Mouse (Mus musculus): ENCODE measurements at regions not wholly inside any gene's neighbourhood (a gene's known extent, or its start where the extent isn't known, plus 50 kb on each side); places are given as distances from the start of the nearest gene placed in this dataset.

GRCm38 (mm10) chr3:100366884-100367840 lies 122.0 kb downstream of the Tent5c start:
- Histone ChIP-seq H3K4me1 (ENCODE audit: control insufficient read depth in 2 of 2, insufficient read depth in 2 of 2, low read length in 2 of 2) (no peaks in the 10 kb centered on the region), H3K9ac (ENCODE audit: low read length) (no peak overlapping the region), H3K27me3 (ENCODE audit: control insufficient read depth, insufficient read depth, low read length) (no peaks in the 10 kb centered on the region), H3K9me3 (ENCODE audit: control insufficient read depth, low read length) (no peaks in the 10 kb centered on the region), H3K27ac (replicated peaks in 1 of 2; ENCODE audit: control insufficient read depth in 1 of 2, insufficient read depth in 1 of 2, low read depth in 2 of 2, low read length in 2 of 2) (no peak overlapping the region), H3K4me3 (ENCODE audit: control insufficient read depth in 1 of 2, insufficient read depth in 1 of 2, low read depth in 1 of 2, low read length in 2 of 2) (no peak overlapping the region), H3K36me3 (ENCODE audit: control insufficient read depth, insufficient read depth, low read length) (no peaks in the 10 kb centered on the region), H3K4me2 (ENCODE audit: low read length) (no peak overlapping the region)
- 58% methylated on average over 7 of the region's 7 CpGs for WGBS
- ATAC-seq (ENCODE audit: insufficient number of reproducible peaks, insufficient read depth, low FRiP score, low read depth): no peak

GRCm38 (mm10) chr3:100366447-100366846 lies 122.7 kb downstream of the Tent5c start:
- 89% methylated on average over 3 of the region's 3 CpGs for WGBS
- H3K4me3 ChIP-seq (ENCODE audit: control insufficient read depth in 1 of 2, insufficient read depth in 1 of 2, low read depth in 1 of 2, low read length in 2 of 2): no peak overlapping the region
- H3K27me3 ChIP-seq (ENCODE audit: control insufficient read depth, insufficient read depth, low read length): no peaks in the 10 kb centered on the region
- no peak overlapping the region for H3K27ac ChIP-seq (replicated peaks in 1 of 2; ENCODE audit: control insufficient read depth in 1 of 2, insufficient read depth in 1 of 2, low read depth in 2 of 2, low read length in 2 of 2)
- H3K36me3 ChIP-seq (ENCODE audit: control insufficient read depth, insufficient read depth, low read length): no peaks in the 10 kb centered on the region
- H3K4me1 ChIP-seq (ENCODE audit: control insufficient read depth in 2 of 2, insufficient read depth in 2 of 2, low read length in 2 of 2): no peaks in the 10 kb centered on the region
- no peak for ATAC-seq (ENCODE audit: insufficient number of reproducible peaks, insufficient read depth, low FRiP score, low read depth)
- H3K9me3 ChIP-seq (ENCODE audit: control insufficient read depth, low read length): no peaks in the 10 kb centered on the region
- no peak overlapping the region for H3K9ac ChIP-seq (ENCODE audit: low read length)
- H3K4me2 ChIP-seq (ENCODE audit: low read length): no peak overlapping the region

GRCm38 (mm10) chr3:100365354-100365945 lies 123.7 kb downstream of the Tent5c start:
- no peaks in the 10 kb centered on the region for H3K27me3 ChIP-seq (ENCODE audit: control insufficient read depth, insufficient read depth, low read length)
- no peaks in the 10 kb centered on the region for H3K36me3 ChIP-seq (ENCODE audit: control insufficient read depth, insufficient read depth, low read length)
- H3K9me3 ChIP-seq (ENCODE audit: control insufficient read depth, low read length): no peaks in the 10 kb centered on the region
- no peak overlapping the region for H3K9ac ChIP-seq (ENCODE audit: low read length)
- 89% methylated on average over 3 of the region's 3 CpGs for WGBS
- H3K27ac ChIP-seq (replicated peaks in 1 of 2; ENCODE audit: control insufficient read depth in 1 of 2, insufficient read depth in 1 of 2, low read depth in 2 of 2, low read length in 2 of 2): no peak overlapping the region
- H3K4me1 ChIP-seq (ENCODE audit: control insufficient read depth in 2 of 2, insufficient read depth in 2 of 2, low read length in 2 of 2): no peaks in the 10 kb centered on the region
- no peak for ATAC-seq (ENCODE audit: insufficient number of reproducible peaks, insufficient read depth, low FRiP score, low read depth)
- H3K4me3 ChIP-seq (ENCODE audit: control insufficient read depth in 1 of 2, insufficient read depth in 1 of 2, low read depth in 1 of 2, low read length in 2 of 2): no peak overlapping the region
- no peak overlapping the region for H3K4me2 ChIP-seq (ENCODE audit: low read length)

GRCm38 (mm10) chr3:100364706-100365105 lies 124.4 kb downstream of the Tent5c start:
- Histone ChIP-seq H3K36me3 (ENCODE audit: control insufficient read depth, insufficient read depth, low read length) (no peaks in the 10 kb centered on the region), H3K9me3 (ENCODE audit: control insufficient read depth, low read length) (no peaks in the 10 kb centered on the region), H3K9ac (ENCODE audit: low read length) (no peak overlapping the region), H3K4me1 (ENCODE audit: control insufficient read depth in 2 of 2, insufficient read depth in 2 of 2, low read length in 2 of 2) (no peaks in the 10 kb centered on the region), H3K4me3 (ENCODE audit: control insufficient read depth in 1 of 2, insufficient read depth in 1 of 2, low read depth in 1 of 2, low read length in 2 of 2) (no peak overlapping the region), H3K27me3 (ENCODE audit: control insufficient read depth, insufficient read depth, low read length) (no peaks in the 10 kb centered on the region), H3K4me2 (ENCODE audit: low read length) (no peak overlapping the region), H3K27ac (replicated peaks in 1 of 2; ENCODE audit: control insufficient read depth in 1 of 2, insufficient read depth in 1 of 2, low read depth in 2 of 2, low read length in 2 of 2) (no peak overlapping the region)
- WGBS: 90% methylated on average over 2 of the region's 2 CpGs
- no peak for ATAC-seq (ENCODE audit: insufficient number of reproducible peaks, insufficient read depth, low FRiP score, low read depth)

- WGBS: 80% methylated on average over 3 of the region's 3 CpGs
- Histone ChIP-seq H3K4me1 (ENCODE audit: control insufficient read depth in 2 of 2, insufficient read depth in 2 of 2, low read length in 2 of 2) (no peaks in the 10 kb centered on the region; a peak in 1 of 4 replicates), H3K9me3 (ENCODE audit: control insufficient read depth, low read length) (no peaks in the 10 kb centered on the region), H3K36me3 (ENCODE audit: control insufficient read depth, insufficient read depth, low read length) (no peaks in the 10 kb centered on the region), H3K4me3 (ENCODE audit: control insufficient read depth in 1 of 2, insufficient read depth in 1 of 2, low read depth in 1 of 2, low read length in 2 of 2) (no peak overlapping the region), H3K27me3 (ENCODE audit: control insufficient read depth, insufficient read depth, low read length) (no peaks in the 10 kb centered on the region), H3K27ac (replicated peaks in 1 of 2; ENCODE audit: control insufficient read depth in 1 of 2, insufficient read depth in 1 of 2, low read depth in 2 of 2, low read length in 2 of 2) (no peak overlapping the region), H3K9ac (ENCODE audit: low read length) (no peak overlapping the region), H3K4me2 (ENCODE audit: low read length) (no peak overlapping the region)
- ATAC-seq (ENCODE audit: insufficient number of reproducible peaks, insufficient read depth, low FRiP score, low read depth): no peak
These were observed 126.1 kb downstream of the Tent5c start for GRCm38 (mm10) chr3:100362983-100363382.

- Histone ChIP-seq H3K9me3 (ENCODE audit: control insufficient read depth, low read length) (0 out of 2 replicates have a peak, but pooled peaks cover 2% of the 10 kb centered on the region), H3K4me1 (ENCODE audit: control insufficient read depth in 2 of 2, insufficient read depth in 2 of 2, low read length in 2 of 2) (no peaks in the 10 kb centered on the region; a peak in 1 of 4 replicates), H3K4me3 (ENCODE audit: control insufficient read depth in 1 of 2, insufficient read depth in 1 of 2, low read depth in 1 of 2, low read length in 2 of 2) (no peak overlapping the region), H3K36me3 (ENCODE audit: control insufficient read depth, insufficient read depth, low read length) (no peaks in the 10 kb centered on the region), H3K27me3 (ENCODE audit: control insufficient read depth, insufficient read depth, low read length) (no peaks in the 10 kb centered on the region), H3K9ac (ENCODE audit: low read length) (no peak overlapping the region), H3K27ac (replicated peaks in 1 of 2; ENCODE audit: control insufficient read depth in 1 of 2, insufficient read depth in 1 of 2, low read depth in 2 of 2, low read length in 2 of 2) (no peak overlapping the region), H3K4me2 (ENCODE audit: low read length) (no peak overlapping the region)
- ATAC-seq (ENCODE audit: insufficient number of reproducible peaks, insufficient read depth, low FRiP score, low read depth): no peak
- 85% methylated on average over 3 of the region's 3 CpGs for whole genome bisulfite sequencing
These were observed 129.1 kb downstream of the Tent5c start for GRCm38 (mm10) chr3:100360019-100360418.

GRCm38 (mm10) chr3:100359036-100359435 lies 130.1 kb downstream of the Tent5c start:
- Histone ChIP-seq H3K27ac (replicated peaks in 1 of 2; ENCODE audit: control insufficient read depth in 1 of 2, insufficient read depth in 1 of 2, low read depth in 2 of 2, low read length in 2 of 2) (no peak overlapping the region), H3K4me1 (ENCODE audit: control insufficient read depth in 2 of 2, insufficient read depth in 2 of 2, low read length in 2 of 2) (no peaks in the 10 kb centered on the region; a peak in 1 of 4 replicates), H3K4me3 (ENCODE audit: control insufficient read depth in 1 of 2, insufficient read depth in 1 of 2, low read depth in 1 of 2, low read length in 2 of 2) (peak overlapping the region; percentile 22 to 36), H3K27me3 (ENCODE audit: control insufficient read depth, insufficient read depth, low read length) (no peaks in the 10 kb centered on the region), H3K4me2 (ENCODE audit: low read length) (peak overlapping the region; percentile 62), H3K9me3 (ENCODE audit: control insufficient read depth, low read length) (0 out of 2 replicates have a peak, but pooled peaks cover 2% of the 10 kb centered on the region), H3K9ac (ENCODE audit: low read length) (peak overlapping the region; percentile 53; the same call in 1 of the 2 replicates), H3K36me3 (ENCODE audit: control insufficient read depth, insufficient read depth, low read length) (no peaks in the 10 kb centered on the region)
- ATAC-seq (ENCODE audit: insufficient number of reproducible peaks, insufficient read depth, low FRiP score, low read depth): 0 out of 2 replicates have a peak, but pooled peaks have one; percentile 26
- 19% methylated on average over 8 of the region's 8 CpGs for WGBS
